Mouse (Mus musculus): ENCODE measurements at regions not wholly inside any gene's neighbourhood (a gene's known extent, or its start where the extent isn't known, plus 50 kb on each side); places are given as distances from the start of the nearest gene placed in this dataset.
"Not testable (repeated sequence)": the region's sequence is repeated elsewhere in the genome, so short reads cannot be mapped to it uniquely, and the experiment has no call there.

DNA sequence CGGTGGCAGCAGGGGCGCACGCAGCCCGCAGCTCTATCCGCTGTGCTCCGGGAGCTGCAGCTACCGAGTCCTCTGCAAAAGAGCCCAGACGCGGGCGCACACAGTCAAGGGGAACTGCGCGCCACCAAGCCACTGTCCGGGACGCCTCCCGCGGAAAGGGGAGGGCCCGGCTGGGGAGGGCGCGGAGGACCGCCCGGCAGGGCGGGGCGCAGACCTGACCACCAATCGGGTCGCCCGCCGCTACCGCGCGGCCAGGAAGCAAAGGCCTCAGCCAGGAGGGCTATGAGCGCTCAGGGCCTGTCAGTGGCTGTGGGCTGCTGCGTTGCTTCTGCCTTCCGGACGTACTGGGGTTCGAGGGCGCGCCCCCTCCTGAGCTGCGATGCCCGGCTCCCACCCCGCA, 1034.5 kb downstream of the Gm10330 start:
- intact Hi-C loops (cut with DNase I) = not testable (repeated sequence)
- peak; percentile 39 to 48 for DNase-seq

- peak in 1 of 2 experiments; percentile 9 for DNase-seq
- intact Hi-C loops (cut with DNase I) = not testable (repeated sequence)
Observed at GRCm38 (mm10) chr12:22745067-22745466, 1035.0 kb downstream of the Gm10330 start.

All from heart, postnatal 14 days (tissue).